Mouse (Mus musculus): ENCODE results near the gene Gpr179. TPM values are rescaled to one million over a fixed set of nuclear protein-coding genes. Genes with fewer than 3 reads are reported as not detected.

Gpr179 gene
- polyA plus RNA-seq, 1 experiment: 0.03 TPM

DNA sequence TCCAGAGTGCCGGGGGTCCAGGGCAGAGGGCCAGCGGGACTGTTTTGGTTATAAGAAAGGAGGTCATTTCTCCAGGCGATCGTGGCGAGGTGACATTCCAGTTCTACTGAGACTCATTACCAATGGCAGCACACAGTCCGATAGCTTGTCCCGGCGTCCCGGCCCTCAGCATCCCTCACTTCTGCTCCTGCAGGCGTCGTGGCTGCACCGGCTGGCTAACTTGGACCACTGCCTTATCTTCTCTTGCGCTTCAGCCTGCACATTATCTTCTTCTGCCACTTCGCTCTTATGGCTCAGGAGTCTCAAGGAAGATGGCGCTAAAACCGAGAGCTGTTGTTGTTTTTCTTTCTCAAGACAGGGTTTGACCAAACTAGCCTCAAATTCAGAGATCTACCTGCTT, 50.5 kb downstream of the Gpr179 start:
- H3K36me3 ChIP-seq (ENCODE audit: control insufficient read depth, insufficient read depth, low read length): no peaks in the 10 kb centered on the region
- H3K4me1 ChIP-seq (ENCODE audit: control insufficient read depth, insufficient read depth, insufficient read length, low read length): peaks cover 20% of the 10 kb centered on the region
- 88% methylated on average over 16 of the region's 16 CpGs for WGBS
- peak overlapping the region; percentile 67 for H3K27ac ChIP-seq (ENCODE audit: insufficient read depth, low read depth, low read length)
- H3K27me3 ChIP-seq (ENCODE audit: control insufficient read depth, insufficient read depth, low read length): no peaks in the 10 kb centered on the region
- H3K4me3 ChIP-seq (ENCODE audit: low read depth, low read length): no peak overlapping the region
- no peak for TF ChIP-seq POLR2A (IDR thresholded peaks at IDR 0.05; ENCODE audit: low read depth, low read length)

DNA sequence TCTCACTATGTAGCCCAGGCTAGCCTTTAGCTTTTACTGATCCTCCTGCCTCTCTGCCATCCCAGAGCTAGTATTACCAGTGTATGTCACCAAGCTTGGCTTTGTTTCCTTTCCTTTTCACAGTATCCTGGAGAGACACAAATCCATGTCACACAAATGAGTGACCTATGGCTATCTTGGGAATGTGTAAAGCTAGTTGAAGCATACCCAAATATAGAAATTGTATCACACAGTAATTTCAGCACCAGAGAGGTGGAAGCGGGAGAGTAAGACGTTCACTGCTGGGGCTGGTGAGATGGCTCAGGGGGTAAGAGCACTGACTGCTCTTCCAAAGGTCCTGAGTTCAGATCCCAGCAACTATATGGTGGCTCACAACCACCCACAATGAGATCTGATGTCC, 51.9 kb downstream of the Gpr179 start:
- H3K4me3 ChIP-seq (ENCODE audit: low read depth, low read length): no peak overlapping the region
- TF ChIP-seq CTCF (IDR thresholded peaks at IDR 0.05; ENCODE audit: extremely low read depth, insufficient read length, insufficient replicate concordance, low read depth, low read length) (no peak), POLR2A (IDR thresholded peaks at IDR 0.05; ENCODE audit: low read depth, low read length) (no peak)
- H3K36me3 ChIP-seq (ENCODE audit: control insufficient read depth, insufficient read depth, low read length): no peaks in the 10 kb centered on the region
- H3K27ac ChIP-seq (ENCODE audit: insufficient read depth, low read depth, low read length): no peak overlapping the region
- no peaks in the 10 kb centered on the region for H3K27me3 ChIP-seq (ENCODE audit: control insufficient read depth, insufficient read depth, low read length)
- WGBS: 91% methylated on average over 2 of the region's 2 CpGs
- peaks cover 20% of the 10 kb centered on the region for H3K4me1 ChIP-seq (ENCODE audit: control insufficient read depth, insufficient read depth, insufficient read length, low read length)

DNA sequence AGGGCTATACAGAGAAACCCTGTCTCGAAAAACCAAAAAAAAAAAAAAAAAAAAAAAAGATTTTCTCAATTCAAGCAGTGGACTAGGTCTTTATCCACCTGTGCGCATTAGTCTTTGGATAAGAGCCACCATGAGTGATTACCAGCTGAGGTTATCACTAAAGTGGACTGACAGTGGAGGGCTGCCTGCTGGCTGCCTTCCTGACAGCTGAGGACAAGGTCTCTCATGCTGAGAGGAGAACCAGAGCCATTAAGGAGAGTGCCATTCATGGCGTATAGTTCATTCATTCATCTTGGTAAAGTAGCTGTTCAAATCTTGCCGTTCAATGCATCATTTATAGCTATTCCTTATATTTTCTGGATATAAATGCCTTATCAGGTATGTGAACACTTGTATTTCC, 55.3 kb downstream of the Gpr179 start:
- no peaks in the 10 kb centered on the region for H3K36me3 ChIP-seq (ENCODE audit: control insufficient read depth, insufficient read depth, low read length)
- no peaks in the 10 kb centered on the region for H3K27me3 ChIP-seq (ENCODE audit: control insufficient read depth, insufficient read depth, low read length)
- 87% methylated on average over 3 of the region's 4 CpGs for WGBS
- peaks cover 2% of the 10 kb centered on the region for H3K4me1 ChIP-seq (ENCODE audit: control insufficient read depth, insufficient read depth, insufficient read length, low read length)
- no peak overlapping the region for H3K27ac ChIP-seq (ENCODE audit: insufficient read depth, low read depth, low read length)
- no peak overlapping the region for H3K4me3 ChIP-seq (ENCODE audit: low read depth, low read length)
- TF ChIP-seq CTCF (IDR thresholded peaks at IDR 0.05; ENCODE audit: extremely low read depth, insufficient read length, insufficient replicate concordance, low read depth, low read length): no peak
- TF ChIP-seq POLR2A (IDR thresholded peaks at IDR 0.05; ENCODE audit: low read depth, low read length): no peak

DNA sequence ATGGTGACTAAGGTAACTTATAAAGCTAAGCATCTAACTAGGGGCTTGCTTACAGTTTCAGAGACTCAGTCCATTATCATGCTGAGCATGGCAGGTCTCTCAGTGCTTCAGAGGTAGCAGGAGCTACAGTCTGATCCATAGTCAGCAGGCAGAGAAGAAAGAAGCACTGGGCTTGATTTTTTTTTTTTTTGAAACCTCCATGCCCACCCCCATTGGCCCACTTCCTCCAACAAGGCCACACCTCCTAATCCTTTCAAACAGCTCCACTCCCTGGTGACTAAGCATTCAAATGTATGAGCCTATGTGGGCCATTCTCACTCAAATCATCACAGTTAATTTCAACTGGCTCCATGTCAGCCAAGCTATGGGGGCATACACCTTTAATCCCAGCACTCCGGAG, 59.1 kb downstream of the Gpr179 start:
- Histone ChIP-seq H3K36me3 (ENCODE audit: control insufficient read depth, insufficient read depth, low read length) (no peaks in the 10 kb centered on the region), H3K27me3 (ENCODE audit: control insufficient read depth, insufficient read depth, low read length) (no peaks in the 10 kb centered on the region), H3K4me1 (ENCODE audit: control insufficient read depth, insufficient read depth, insufficient read length, low read length) (peaks cover 6% of the 10 kb centered on the region), H3K4me3 (ENCODE audit: low read depth, low read length) (no peak overlapping the region), H3K27ac (ENCODE audit: insufficient read depth, low read depth, low read length) (no peak overlapping the region)
- 96% methylated on average over 1 of the region's 1 CpGs for WGBS
- TF ChIP-seq POLR2A (IDR thresholded peaks at IDR 0.05; ENCODE audit: low read depth, low read length) (no peak), CTCF (IDR thresholded peaks at IDR 0.05; ENCODE audit: extremely low read depth, insufficient read length, insufficient replicate concordance, low read depth, low read length) (no peak)

DNA sequence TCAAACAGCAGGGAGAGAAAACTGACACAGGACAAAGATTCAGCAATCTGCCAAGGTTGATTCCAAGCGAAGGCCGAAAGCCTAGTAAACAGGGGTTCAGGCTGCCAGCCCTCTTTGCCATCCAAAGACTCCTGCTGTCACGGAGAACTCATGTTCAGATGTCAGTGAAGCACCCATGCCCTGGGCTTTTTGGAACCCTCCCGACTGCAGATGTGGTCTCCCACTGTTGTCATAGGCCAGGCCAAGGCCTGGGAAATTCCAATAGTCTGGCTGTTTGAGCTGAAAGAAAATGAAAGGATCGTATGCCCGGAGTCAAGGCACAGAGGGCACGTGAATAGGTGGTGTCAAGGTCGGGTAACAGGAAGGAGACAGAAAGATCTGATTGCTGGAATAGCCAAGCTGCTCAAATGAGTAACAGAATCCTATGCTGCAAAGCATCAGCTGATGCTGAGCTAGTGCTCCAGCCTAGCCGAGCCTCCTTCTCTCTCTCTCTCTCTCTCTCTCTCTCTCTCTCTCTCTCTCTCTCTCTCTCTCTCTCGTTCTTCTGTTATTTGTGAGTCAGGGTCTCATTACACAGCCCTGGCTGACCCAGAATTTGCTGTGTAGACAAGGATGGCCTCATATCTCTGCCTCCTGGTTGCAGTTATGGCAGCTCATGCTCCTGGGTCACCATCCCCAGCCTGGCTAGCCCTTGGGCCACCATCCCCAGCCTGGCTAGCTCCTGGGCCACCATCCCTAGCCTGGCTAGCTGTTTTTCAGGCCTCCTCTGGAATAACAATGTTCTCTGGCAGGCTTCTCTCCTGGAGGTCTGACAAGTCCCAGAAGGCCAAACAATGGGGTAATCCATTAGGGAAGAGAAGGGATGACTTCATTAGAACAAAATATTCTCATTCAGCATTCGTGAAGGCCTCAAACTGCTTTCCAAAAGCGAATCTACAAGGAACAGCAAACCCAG, 62.3 kb downstream of the Gpr179 start:
- H3K4me1 ChIP-seq (ENCODE audit: control insufficient read depth, insufficient read depth, insufficient read length, low read length): peaks cover 17% of the 10 kb centered on the region
- no peak overlapping the region for H3K4me3 ChIP-seq (ENCODE audit: low read depth, low read length)
- H3K27me3 ChIP-seq (ENCODE audit: control insufficient read depth, insufficient read depth, low read length): no peaks in the 10 kb centered on the region
- WGBS: 52% methylated on average over 12 of the region's 12 CpGs
- H3K27ac ChIP-seq (ENCODE audit: insufficient read depth, low read depth, low read length): peak overlapping the region; percentile 53
- no peaks in the 10 kb centered on the region for H3K36me3 ChIP-seq (ENCODE audit: control insufficient read depth, insufficient read depth, low read length)
- TF ChIP-seq POLR2A (IDR thresholded peaks at IDR 0.05; ENCODE audit: low read depth, low read length): no peak
- TF ChIP-seq CTCF (IDR thresholded peaks at IDR 0.05; ENCODE audit: extremely low read depth, insufficient read length, insufficient replicate concordance, low read depth, low read length): no peak

DNA sequence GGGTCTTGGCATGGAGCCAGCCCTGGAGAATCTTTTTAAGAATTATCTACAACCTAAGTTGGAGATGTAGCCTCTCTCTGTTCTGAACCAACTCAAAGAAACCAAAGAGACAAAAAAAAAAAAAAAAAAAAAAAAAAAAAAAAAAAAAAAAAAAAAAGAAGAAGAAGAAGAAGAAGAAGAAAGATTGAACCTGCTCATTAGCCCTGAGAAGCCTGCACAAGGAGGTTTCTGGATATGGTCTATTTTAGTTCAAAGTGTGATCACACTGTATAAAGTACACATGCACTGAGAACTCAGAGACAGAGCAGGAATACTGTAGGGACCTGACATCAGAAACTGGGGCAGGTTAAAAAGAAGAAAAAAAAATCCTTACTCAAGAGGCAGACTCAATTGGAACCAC, 64.2 kb downstream of the Gpr179 start:
- Histone ChIP-seq H3K27me3 (ENCODE audit: control insufficient read depth, insufficient read depth, low read length) (no peaks in the 10 kb centered on the region), H3K4me3 (ENCODE audit: low read depth, low read length) (no peak overlapping the region), H3K4me1 (ENCODE audit: control insufficient read depth, insufficient read depth, insufficient read length, low read length) (peaks cover 17% of the 10 kb centered on the region), H3K36me3 (ENCODE audit: control insufficient read depth, insufficient read depth, low read length) (no peaks in the 10 kb centered on the region), H3K27ac (ENCODE audit: insufficient read depth, low read depth, low read length) (no peak overlapping the region; the same call in 1 of the 2 replicates)
- TF ChIP-seq CTCF (IDR thresholded peaks at IDR 0.05; ENCODE audit: extremely low read depth, insufficient read length, insufficient replicate concordance, low read depth, low read length) (no peak), POLR2A (IDR thresholded peaks at IDR 0.05; ENCODE audit: low read depth, low read length) (no peak)

DNA sequence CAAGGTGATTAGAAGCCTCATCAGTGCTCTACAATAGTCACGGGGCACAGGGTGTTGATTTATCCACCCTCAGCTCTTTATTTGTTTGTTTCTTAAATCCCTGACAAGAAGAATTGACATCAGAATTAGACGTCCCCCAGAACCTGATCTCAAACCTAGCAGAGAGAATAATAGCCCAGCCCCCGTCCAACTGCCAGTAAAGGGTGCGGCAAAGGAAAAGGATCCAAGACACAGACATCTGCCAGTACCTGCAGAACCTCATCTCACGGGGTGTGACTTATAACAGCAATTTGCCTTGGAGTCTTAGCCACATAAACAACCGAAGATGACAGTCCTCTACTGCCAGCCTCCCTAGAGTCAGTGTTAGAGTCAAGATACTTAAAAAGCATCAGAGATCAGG, 64.9 kb downstream of the Gpr179 start:
- Histone ChIP-seq H3K4me1 (ENCODE audit: control insufficient read depth, insufficient read depth, insufficient read length, low read length) (peaks cover 17% of the 10 kb centered on the region), H3K36me3 (ENCODE audit: control insufficient read depth, insufficient read depth, low read length) (no peaks in the 10 kb centered on the region), H3K27me3 (ENCODE audit: control insufficient read depth, insufficient read depth, low read length) (no peaks in the 10 kb centered on the region), H3K4me3 (ENCODE audit: low read depth, low read length) (no peak overlapping the region), H3K27ac (ENCODE audit: insufficient read depth, low read depth, low read length) (peak overlapping the region; percentile 52)
- TF ChIP-seq CTCF (IDR thresholded peaks at IDR 0.05; ENCODE audit: extremely low read depth, insufficient read length, insufficient replicate concordance, low read depth, low read length) (no peak), POLR2A (IDR thresholded peaks at IDR 0.05; ENCODE audit: low read depth, low read length) (no peak)
- 21% methylated on average over 6 of the region's 6 CpGs for WGBS

All from small intestine, adult 2 months (tissue).